Mouse (Mus musculus): ENCODE results near the gene Spop. TPM values are rescaled to one million over a fixed set of nuclear protein-coding genes. Genes with fewer than 3 reads are reported as not detected.

Spop gene
- total and polyA plus RNA-seq, 2 experiments from 2014 or later: 34.5 to 142 TPM

DNA sequence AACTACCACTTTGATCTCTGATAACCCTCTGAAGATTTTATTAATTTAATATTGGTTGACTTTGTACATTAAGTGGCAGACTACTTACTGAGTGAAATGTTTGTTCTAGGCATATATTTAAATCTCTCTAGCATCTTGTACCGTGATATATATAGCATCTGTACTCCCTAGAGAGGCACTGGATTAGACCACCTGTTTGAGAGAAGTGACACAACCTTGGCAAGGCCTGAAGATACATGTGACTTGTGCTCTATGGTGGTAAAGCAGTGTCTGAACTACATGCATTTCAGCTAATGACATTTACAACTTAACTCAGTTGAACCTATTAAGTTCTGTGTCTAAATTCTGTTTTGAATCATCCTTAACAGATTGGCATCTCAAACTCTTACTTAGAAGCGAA lies 59.1 kb downstream of the Spop start:
- DNase-seq (ENCODE audit: low spot score): peak; percentile 53
- no peaks in the 10 kb centered on the region for H3K9me3 ChIP-seq (replicated peaks; ENCODE audit: control insufficient read depth, low read length)
- no peak overlapping the region for H3K4me2 ChIP-seq (ENCODE audit: low read depth, low read length)
- peak; percentile 71; the same call in 1 of the 2 replicates for ATAC-seq (ENCODE audit: insufficient read depth, low read depth)
- 49% methylated on average over 2 of the region's 2 CpGs for WGBS
- H3K27me3 ChIP-seq (ENCODE audit: control insufficient read depth, insufficient read depth, low read length): no peaks in the 10 kb centered on the region
- H3K27ac ChIP-seq (ENCODE audit: low read depth): peak overlapping the region; percentile 49
- no peak for TF ChIP-seq EP300 (IDR thresholded peaks at IDR 0.05; ENCODE audit: low read depth)
- no peak for TF ChIP-seq CTCF (IDR thresholded peaks at IDR 0.05; ENCODE audit: low read depth)
- H3K36me3 ChIP-seq (replicated peaks; ENCODE audit: control insufficient read depth, insufficient read depth, low read length): peaks cover 49% of the 10 kb centered on the region
- no peak overlapping the region for H3K4me3 ChIP-seq (ENCODE audit: low read depth, low read length)
- no peak overlapping the region for H3K9ac ChIP-seq (replicated peaks; ENCODE audit: low read depth, low read length)
- H3K4me1 ChIP-seq (ENCODE audit: control insufficient read depth, insufficient read depth): peaks cover 6% of the 10 kb centered on the region; the same call in 1 of the 2 replicates

DNA sequence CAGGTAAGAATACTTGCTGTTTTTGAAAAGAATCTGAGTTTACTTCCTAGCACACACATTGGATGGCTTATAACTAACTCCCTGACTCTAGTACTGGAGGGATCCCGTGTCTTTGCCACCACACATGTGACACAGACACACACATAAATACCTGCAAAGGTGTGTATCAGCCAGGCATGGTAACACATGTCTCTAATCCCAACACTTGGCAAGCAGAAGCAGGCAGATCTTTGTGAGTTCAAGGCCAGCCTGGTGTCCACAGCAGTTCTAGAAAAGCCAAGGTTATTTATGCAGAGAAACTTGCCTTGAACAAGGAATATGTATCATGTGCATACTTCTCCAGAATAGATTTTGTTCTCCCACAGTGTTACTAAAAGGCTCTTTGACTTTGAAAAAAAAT lies 59.6 kb downstream of the Spop start:
- Histone ChIP-seq H3K27me3 (ENCODE audit: control insufficient read depth, insufficient read depth, low read length) (no peaks in the 10 kb centered on the region), H3K9ac (replicated peaks; ENCODE audit: low read depth, low read length) (no peak overlapping the region), H3K4me2 (ENCODE audit: low read depth, low read length) (no peak overlapping the region), H3K4me1 (ENCODE audit: control insufficient read depth, insufficient read depth) (peaks cover 6% of the 10 kb centered on the region; the same call in 1 of the 2 replicates), H3K4me3 (ENCODE audit: low read depth, low read length) (no peak overlapping the region), H3K36me3 (replicated peaks; ENCODE audit: control insufficient read depth, insufficient read depth, low read length) (peaks cover 50% of the 10 kb centered on the region), H3K27ac (ENCODE audit: low read depth) (peak overlapping the region; percentile 49; the same call in 1 of the 2 replicates), H3K9me3 (replicated peaks; ENCODE audit: control insufficient read depth, low read length) (no peaks in the 10 kb centered on the region)
- WGBS: 93% methylated on average over 1 of the region's 1 CpGs
- ATAC-seq (ENCODE audit: insufficient read depth, low read depth) (no peak), DNase-seq (ENCODE audit: low spot score) (no peak)
- TF ChIP-seq CTCF (IDR thresholded peaks at IDR 0.05; ENCODE audit: low read depth): no peak
- no peak for TF ChIP-seq EP300 (IDR thresholded peaks at IDR 0.05; ENCODE audit: low read depth)

DNA sequence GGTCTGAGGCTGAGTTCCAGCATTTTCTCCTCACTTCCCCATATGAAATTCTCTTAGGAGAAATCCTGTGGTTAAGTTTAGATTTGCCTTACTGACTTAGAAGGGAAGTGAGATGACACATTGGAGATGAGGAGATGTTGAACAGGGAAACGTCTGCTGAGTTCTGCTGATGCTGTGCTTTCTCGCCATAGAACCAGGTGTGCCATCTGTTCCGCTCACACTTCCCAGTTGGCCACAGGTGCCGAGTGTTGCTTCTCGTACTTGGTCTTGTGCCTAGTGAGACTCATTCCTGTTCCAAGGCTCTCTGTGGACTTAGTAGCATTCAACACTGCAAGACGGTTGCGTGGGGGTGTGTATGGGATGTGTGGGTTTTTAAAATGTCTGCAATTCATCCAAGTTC lies 62.4 kb downstream of the Spop start:
- Histone ChIP-seq H3K27me3 (ENCODE audit: control insufficient read depth, insufficient read depth, low read length) (no peaks in the 10 kb centered on the region), H3K4me3 (ENCODE audit: low read depth, low read length) (no peak overlapping the region), H3K4me1 (ENCODE audit: control insufficient read depth, insufficient read depth) (peaks cover 6% of the 10 kb centered on the region; the same call in 1 of the 2 replicates), H3K36me3 (replicated peaks; ENCODE audit: control insufficient read depth, insufficient read depth, low read length) (peaks cover 56% of the 10 kb centered on the region), H3K4me2 (ENCODE audit: low read depth, low read length) (no peak overlapping the region), H3K9ac (replicated peaks; ENCODE audit: low read depth, low read length) (no peak overlapping the region), H3K27ac (ENCODE audit: low read depth) (no peak overlapping the region), H3K9me3 (replicated peaks; ENCODE audit: control insufficient read depth, low read length) (0 out of 2 replicates have a peak, but pooled peaks cover 3% of the 10 kb centered on the region)
- TF ChIP-seq CTCF (IDR thresholded peaks at IDR 0.05; ENCODE audit: low read depth): no peak
- no peak for TF ChIP-seq EP300 (IDR thresholded peaks at IDR 0.05; ENCODE audit: low read depth)
- no peak for ATAC-seq (ENCODE audit: insufficient read depth, low read depth)
- no peak for DNase-seq (ENCODE audit: low spot score)
- 85% methylated on average over 7 of the region's 7 CpGs for WGBS

DNA sequence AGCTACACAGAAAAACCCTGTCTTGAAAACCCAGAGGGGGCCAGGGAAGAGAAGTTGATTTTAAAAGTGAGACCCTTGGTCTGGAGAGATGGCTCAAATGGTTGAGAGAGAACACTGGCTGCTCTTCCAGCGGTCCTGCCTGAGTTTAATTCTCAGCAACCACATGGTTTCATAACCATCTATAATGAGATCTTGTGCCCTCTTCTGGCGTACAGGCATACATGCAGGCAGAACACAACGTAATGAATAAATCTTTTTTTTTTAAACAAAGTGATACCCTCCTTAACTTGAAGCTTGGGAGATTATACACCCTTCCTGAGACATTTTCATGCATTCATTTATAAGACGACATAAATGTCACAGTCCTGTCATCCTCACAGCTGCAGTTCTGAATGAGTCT lies 65.6 kb downstream of the Spop start:
- H3K27ac ChIP-seq (ENCODE audit: low read depth): no peak overlapping the region
- no peak overlapping the region for H3K4me3 ChIP-seq (ENCODE audit: low read depth, low read length)
- H3K36me3 ChIP-seq (replicated peaks; ENCODE audit: control insufficient read depth, insufficient read depth, low read length): peaks cover 61% of the 10 kb centered on the region
- no peaks in the 10 kb centered on the region for H3K4me1 ChIP-seq (ENCODE audit: control insufficient read depth, insufficient read depth)
- no peak for TF ChIP-seq EP300 (IDR thresholded peaks at IDR 0.05; ENCODE audit: low read depth)
- no peaks in the 10 kb centered on the region for H3K27me3 ChIP-seq (ENCODE audit: control insufficient read depth, insufficient read depth, low read length)
- no peak overlapping the region for H3K9ac ChIP-seq (replicated peaks; ENCODE audit: low read depth, low read length)
- H3K4me2 ChIP-seq (ENCODE audit: low read depth, low read length): no peak overlapping the region
- ATAC-seq (ENCODE audit: insufficient read depth, low read depth) (no peak), DNase-seq (ENCODE audit: low spot score) (no peak)
- H3K9me3 ChIP-seq (replicated peaks; ENCODE audit: control insufficient read depth, low read length): 0 out of 2 replicates have a peak, but pooled peaks cover 3% of the 10 kb centered on the region
- WGBS: 85% methylated on average over 4 of the region's 4 CpGs

DNA sequence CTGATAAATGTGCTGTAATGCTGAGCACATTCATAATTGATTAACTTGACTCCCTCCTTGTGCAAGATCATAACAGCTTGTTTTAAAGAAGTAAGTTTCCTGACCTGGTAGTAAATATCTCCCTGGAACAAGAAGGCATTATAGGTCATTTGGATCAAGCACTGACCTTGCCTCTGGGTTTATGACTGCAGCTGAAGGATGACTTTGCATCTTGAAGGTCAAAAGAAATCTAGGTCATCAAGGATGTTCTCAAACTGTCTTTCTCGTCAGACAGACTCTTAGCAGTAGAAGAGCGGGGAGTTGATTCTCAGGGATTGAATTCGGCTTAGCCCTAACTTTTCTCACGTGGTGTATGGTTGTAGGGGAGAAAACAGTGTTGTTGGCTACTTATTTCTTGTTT lies 66.8 kb downstream of the Spop start:
- WGBS: 90% methylated on average over 4 of the region's 4 CpGs
- ATAC-seq (ENCODE audit: insufficient read depth, low read depth): no peak

DNA sequence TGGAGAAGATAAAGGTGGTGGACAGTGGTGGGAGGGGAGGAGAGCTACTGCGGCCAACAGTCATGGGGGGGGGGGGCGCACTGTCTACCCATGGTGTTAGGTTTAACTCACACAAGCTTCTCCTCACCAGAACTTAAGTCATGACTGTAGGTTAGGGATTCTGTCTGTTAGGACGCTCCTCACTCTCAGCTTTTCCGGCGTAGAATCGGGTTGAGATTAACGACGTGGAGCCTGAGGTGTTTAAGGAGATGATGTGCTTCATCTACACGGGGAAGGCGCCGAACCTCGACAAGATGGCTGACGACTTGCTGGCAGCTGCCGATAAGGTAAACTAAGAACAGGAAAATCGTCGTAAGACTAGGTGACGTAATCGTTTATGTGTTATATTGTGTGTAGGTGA lies 71.8 kb downstream of the Spop start:
- Histone ChIP-seq H3K9me3 (replicated peaks; ENCODE audit: control insufficient read depth, low read length) (no peaks in the 10 kb centered on the region), H3K4me3 (ENCODE audit: low read depth, low read length) (no peak overlapping the region), H3K36me3 (replicated peaks; ENCODE audit: control insufficient read depth, insufficient read depth, low read length) (peaks cover 74% of the 10 kb centered on the region), H3K9ac (replicated peaks; ENCODE audit: low read depth, low read length) (no peak overlapping the region), H3K4me1 (ENCODE audit: control insufficient read depth, insufficient read depth) (no peaks in the 10 kb centered on the region), H3K27ac (ENCODE audit: low read depth) (no peak overlapping the region), H3K4me2 (ENCODE audit: low read depth, low read length) (no peak overlapping the region), H3K27me3 (ENCODE audit: control insufficient read depth, insufficient read depth, low read length) (no peaks in the 10 kb centered on the region)
- no peak for TF ChIP-seq EP300 (IDR thresholded peaks at IDR 0.05; ENCODE audit: low read depth)
- no peak for TF ChIP-seq CTCF (IDR thresholded peaks at IDR 0.05; ENCODE audit: low read depth)
- ATAC-seq (ENCODE audit: insufficient read depth, low read depth) (no peak), DNase-seq (ENCODE audit: low spot score) (no peak)
- WGBS: 96% methylated on average over 18 of the region's 18 CpGs

More for the DNA sequence above, 66.8 kb downstream of the Spop start:
- Histone ChIP-seq H3K4me2 (ENCODE audit: low read depth, low read length) (no peak overlapping the region), H3K4me1 (ENCODE audit: control insufficient read depth, insufficient read depth) (no peaks in the 10 kb centered on the region), H3K9ac (replicated peaks; ENCODE audit: low read depth, low read length) (no peak overlapping the region), H3K27ac (ENCODE audit: low read depth) (no peak overlapping the region), H3K4me3 (ENCODE audit: low read depth, low read length) (no peak overlapping the region), H3K27me3 (ENCODE audit: control insufficient read depth, insufficient read depth, low read length) (no peaks in the 10 kb centered on the region), H3K36me3 (replicated peaks; ENCODE audit: control insufficient read depth, insufficient read depth, low read length) (peaks cover 62% of the 10 kb centered on the region), H3K9me3 (replicated peaks; ENCODE audit: control insufficient read depth, low read length) (0 out of 2 replicates have a peak, but pooled peaks cover 3% of the 10 kb centered on the region)
- no peak for DNase-seq (ENCODE audit: low spot score)
- TF ChIP-seq CTCF (IDR thresholded peaks at IDR 0.05; ENCODE audit: low read depth): no peak

Data from heart, postnatal 0 days (tissue).